Mouse (Mus musculus): ENCODE measurements around the gene Harbi1. TPM values are rescaled to one million over a fixed set of nuclear protein-coding genes. Genes with fewer than 3 reads are reported as not detected.
"Not testable (repeated sequence)": the region's sequence is repeated elsewhere in the genome, so short reads cannot be mapped to it uniquely, and the experiment has no call there.

Gene Harbi1
- total RNA-seq, 2 experiments from 2014 or later = 8.3 to 9.7 TPM

DNA sequence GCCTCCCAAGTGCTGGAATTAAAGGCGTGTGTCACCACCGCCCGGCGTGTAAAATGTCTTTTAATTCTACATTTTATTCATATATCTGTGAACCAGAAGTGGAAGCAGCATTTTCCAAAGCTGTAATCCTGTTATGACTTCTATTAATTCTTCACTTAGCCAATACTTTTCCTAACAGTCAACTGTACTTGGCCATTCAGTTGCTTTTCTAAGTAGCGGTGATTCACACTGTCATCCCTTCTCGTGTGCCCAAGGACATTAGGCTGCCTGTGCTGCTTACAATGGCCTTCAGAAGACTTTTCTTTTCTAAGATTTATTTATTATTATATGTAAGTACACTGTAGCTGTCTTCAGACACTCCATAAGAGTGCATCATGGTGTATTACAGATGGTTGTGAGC lies 2.3 kb upstream of the Harbi1 start:
- intact Hi-C loops (cut with DNase I) = no loop called here
- DNase-seq (ENCODE audit: low spot score in 2 of 2) = no peak

GRCm38 (mm10) chr2:91711256-91711925 lies 739 bp downstream of the Harbi1 start:
- DNase-seq (ENCODE audit: low spot score in 2 of 2) = no peak
- intact Hi-C loops (cut with DNase I) = loop anchor here (2.0 kb wide), 1 partner anchor 211 kb away; no protein-coding TSS in a partner anchor

DNA sequence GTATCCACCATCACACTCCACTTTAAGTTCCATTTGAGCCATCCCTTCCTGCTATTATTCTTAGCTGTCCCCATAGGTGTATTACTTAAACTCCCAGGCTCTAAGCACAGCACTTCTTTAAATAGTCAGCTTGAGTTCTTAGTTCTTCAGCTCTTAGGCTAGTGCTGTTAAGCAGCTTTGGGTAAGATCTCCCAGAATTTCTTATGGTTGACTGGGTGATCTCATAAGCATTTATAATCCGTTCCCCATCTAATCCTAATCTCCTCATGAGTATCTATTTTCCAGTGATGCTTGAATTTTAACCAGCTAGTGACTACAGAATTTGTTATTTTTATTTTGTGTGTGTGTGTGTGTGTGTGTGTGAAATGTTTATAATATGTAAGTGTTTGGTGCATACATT lies 4.3 kb downstream of the Harbi1 start:
- no peak for DNase-seq (ENCODE audit: low spot score in 2 of 2)
- intact Hi-C loops (cut with DNase I) = no loop called here

DNA sequence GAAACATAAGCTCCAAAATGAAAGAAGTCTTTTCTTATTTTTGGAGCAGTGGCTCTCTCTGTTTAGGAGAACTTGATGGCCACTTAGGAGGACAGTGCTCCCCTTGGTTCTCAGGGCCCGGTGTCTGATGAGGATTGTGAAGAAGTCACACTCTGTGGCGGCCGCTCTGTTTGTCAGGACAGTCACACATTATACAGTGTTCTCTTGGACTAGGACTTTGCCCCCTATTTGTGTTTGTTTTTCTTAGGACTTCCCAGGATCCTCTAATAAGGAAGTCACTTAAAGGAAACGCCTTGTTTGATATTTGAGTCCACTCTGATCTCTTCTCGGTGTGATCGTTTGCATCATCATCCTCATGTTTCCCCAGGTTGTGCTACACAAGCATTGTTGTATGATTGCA lies 7.6 kb downstream of the Harbi1 start:
- DNase-seq (ENCODE audit: low spot score in 2 of 2) = no peak
- intact Hi-C loops (cut with DNase I) = no loop called here

DNA sequence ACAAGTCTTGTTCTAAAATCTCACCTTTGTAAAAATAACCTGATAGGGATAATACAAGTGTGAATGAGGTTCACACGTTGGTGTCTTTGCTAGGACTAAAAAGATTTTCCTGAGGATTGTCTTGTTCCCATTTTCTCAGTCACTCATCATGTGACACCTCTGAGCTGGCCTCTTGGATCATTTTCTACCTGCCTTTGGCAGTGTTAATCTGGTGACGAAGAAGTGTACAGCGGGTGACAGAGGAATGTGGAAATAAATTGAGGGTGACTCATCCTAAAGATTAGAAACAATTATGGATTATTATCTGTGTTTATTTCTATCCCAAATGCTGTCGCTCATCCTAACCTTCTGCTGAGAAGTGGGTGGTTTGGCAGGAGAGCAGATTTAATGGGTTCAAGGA lies 12.7 kb downstream of the Harbi1 start:
- DNase-seq (ENCODE audit: low spot score in 2 of 2) = no peak
- intact Hi-C loops (cut with DNase I) = no loop called here

DNA sequence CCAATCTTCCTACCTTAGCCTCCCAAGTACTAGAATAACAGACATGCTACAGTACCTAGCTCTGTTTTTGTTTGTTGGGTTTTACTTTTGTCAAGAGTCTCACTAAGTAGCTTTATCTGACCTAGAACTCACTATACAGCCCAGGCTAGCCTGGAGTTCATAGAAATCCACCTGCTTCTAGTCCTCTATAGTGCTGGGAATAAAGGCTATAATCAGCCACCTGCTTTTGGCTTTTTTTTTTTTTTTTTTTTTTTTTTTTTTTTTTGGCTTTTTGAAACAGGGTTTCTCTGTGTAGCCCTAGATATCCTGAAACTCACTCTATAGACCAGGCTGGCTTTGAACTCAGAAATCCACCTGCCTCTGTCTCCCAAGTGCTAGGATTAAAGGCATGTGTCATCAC lies 13.3 kb downstream of the Harbi1 start:
- intact Hi-C loops (cut with DNase I) = no loop called here

DNA sequence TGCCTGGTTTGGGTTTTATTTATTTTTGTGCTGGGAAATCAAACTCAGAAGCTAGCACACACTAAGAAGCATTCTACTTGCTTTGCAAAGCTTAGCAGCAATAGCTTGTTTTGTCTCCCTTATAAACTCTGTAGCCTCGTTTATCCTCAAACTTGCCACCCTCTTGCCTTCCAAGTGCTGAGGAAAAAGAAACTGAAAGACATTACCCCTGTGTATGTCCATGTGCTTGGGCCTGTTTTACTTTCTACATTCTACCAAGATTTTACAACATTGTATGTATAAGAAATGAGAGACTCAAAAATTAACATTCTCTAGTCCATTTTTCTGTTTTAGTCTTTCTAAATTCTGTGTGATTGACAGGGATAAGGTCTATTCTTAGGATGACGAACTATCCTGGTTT lies 14.1 kb downstream of the Harbi1 start:
- no peak for DNase-seq (ENCODE audit: low spot score in 2 of 2)
- intact Hi-C loops (cut with DNase I) = no loop called here

More for the DNA sequence above, 13.3 kb downstream of the Harbi1 start:
- DNase-seq (ENCODE audit: low spot score in 2 of 2) = no peak

GRCm38 (mm10) chr2:91725476-91725875 lies 14.8 kb downstream of the Harbi1 start:
- intact Hi-C loops (cut with DNase I); DNase-seq (ENCODE audit: low spot score in 2 of 2): not testable (repeated sequence)

DNA sequence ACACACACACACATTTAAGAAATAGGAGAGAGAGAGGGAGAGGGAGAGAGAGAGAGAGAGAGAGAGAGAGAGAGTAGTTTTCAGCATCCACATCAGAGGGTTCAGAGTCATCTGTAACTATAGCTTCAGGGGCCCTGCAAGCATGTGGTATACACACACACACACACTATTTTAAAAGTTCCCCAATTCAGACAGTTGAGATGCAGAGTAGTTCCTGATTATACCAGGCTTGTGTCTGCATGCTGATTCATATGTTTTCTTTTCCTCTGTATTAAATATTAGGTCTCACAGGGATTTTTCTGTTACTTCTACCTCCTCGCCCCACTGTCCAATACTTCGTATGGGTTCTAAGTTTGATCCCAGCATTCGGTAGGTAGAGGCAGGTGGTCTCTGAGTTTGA lies 16.4 kb downstream of the Harbi1 start:
- intact Hi-C loops (cut with DNase I) = no loop called here
- DNase-seq (ENCODE audit: low spot score in 2 of 2) = no peak

DNA sequence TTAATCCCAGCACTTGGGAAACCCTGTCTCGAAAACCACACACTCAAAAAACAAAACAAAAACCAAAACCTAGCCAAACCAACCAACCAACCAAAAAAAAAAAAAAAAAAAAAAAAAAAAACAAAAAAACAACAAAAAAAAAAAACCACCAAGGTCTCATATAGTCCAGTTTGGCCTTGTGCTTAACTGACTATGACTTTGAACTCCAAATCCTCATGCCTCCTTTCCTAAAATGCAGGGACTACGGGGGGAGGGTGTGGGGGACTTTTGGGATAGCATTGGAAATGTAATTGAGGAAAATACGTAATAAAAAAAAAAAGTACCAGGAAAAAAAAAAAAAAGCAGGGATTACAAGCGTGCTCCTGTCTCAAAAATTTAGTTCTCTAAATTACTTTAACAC lies 18.9 kb downstream of the Harbi1 start:
- intact Hi-C loops (cut with DNase I) = no loop called here
- DNase-seq (ENCODE audit: low spot score in 2 of 2) = no peak

DNA sequence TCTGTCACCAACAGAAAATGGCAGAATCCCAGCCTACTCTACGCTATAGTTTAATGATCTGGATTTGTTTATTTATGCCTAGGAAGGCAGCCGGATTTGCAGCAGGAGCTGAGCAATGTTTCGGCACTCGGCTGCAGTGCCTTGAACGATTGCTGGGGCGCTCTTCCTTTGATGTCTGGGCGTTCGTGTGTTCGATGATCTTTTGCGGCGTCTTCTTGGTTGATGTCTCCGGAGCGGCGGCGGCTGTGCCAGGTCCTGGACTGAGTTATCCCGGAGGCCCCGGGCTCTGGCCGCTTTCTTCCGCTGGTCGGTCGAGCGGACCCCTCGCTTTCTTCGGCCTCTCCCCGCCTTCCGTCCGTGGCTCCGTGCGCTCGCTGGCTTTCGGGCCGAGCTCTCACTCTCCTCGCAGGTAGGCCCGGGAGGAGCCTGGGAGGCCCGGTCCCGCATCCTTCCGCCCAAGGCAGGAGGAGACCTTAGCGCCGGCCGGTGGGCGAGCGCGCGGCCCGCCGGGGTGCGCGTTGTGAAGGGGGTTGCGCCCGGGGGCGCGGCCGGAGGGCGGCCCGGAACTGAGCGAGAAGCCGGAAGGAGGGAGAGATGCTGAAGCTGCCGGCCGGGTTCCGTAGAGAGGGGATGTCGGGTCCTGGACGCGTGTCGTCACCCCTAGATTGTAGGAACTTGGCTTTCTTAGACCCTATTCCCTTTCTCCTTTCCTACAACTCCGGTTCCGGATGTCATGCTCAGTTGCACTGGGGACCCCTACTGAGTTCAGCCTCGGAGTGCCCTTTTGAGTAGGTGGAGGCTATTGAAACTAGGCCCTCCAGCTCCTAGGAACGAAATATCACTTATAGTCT lies 19.5 kb downstream of the Harbi1 start, which contains the start of gene Ambra1:
Ambra1 (plus strand) TSS at position 164 of the 851 bp plus-strand sequence.
- peak; percentile 91 to 94 for DNase-seq (ENCODE audit: low spot score in 2 of 2)
- intact Hi-C loops (cut with DNase I) = no loop called here

- no peak for DNase-seq (ENCODE audit: low spot score in 2 of 2)
- intact Hi-C loops (cut with DNase I) = no loop called here
Observed at GRCm38 (mm10) chr2:91735221-91735620, 24.6 kb downstream of the Harbi1 start.

- intact Hi-C loops (cut with DNase I) = no loop called here
- DNase-seq (ENCODE audit: low spot score in 2 of 2) = peak in 1 of 2 experiments; percentile 39
Observed at GRCm38 (mm10) chr2:91739586-91739985, 28.9 kb downstream of the Harbi1 start.

DNA sequence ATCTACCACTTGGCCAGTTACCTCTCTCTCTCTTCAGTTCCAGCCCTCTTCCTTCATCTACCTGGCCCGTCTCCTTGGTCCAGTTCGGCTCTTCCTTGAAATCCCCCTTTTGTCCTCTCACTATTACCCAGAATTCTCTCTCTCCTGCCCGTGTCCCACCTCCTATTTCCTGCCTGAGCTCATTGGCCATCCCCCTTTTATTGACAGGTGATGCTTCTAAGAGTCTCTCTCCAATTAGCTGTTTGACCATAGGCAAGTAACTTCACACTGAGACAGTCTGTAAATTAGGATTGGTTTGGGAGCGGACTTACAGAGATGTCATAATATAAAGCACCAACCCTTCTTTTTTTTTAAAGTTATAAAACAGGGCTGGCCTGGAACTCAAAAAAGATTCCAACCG lies 34.0 kb downstream of the Harbi1 start:
- no peak for DNase-seq (ENCODE audit: low spot score in 2 of 2)
- intact Hi-C loops (cut with DNase I) = no loop called here

DNA sequence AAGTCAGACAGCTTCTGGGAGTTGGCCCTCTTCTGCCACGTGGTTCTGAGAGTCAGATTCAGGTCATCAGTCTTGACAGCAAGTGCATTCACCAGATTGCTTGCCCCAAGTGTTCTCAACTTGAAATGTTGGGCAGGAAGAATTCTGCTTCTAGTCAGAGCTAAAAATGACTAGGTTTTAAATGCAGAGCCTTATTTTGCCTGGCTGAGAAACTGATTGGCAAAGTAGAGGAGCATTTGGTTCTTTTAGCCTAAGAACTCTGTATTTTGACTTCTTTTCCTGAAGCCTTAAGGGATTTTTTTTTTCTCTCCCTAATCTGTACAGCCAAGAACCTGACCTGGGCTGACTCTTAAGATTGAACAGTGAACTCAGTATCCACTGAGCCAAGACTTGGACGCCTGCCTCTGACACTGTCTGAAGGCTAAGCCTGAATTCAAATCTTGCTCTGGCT lies 39.2 kb downstream of the Harbi1 start:
- DNase-seq (ENCODE audit: low spot score in 2 of 2) = peak in 1 of 2 experiments; percentile 67
- intact Hi-C loops (cut with DNase I) = no loop called here

Other genes with a start within 250 kb of the Harbi1 start
- 100 to 1,000 TPM; 132 to 139 TPM for gene Ckap5, start 184.1 kb upstream of the Harbi1 start, total RNA-seq (2021)
- under 1 TPM in 1 of 2 experiments, not detected in 1; 0.16 TPM for gene F2, start 74.4 kb upstream of the Harbi1 start, total RNA-seq (2021)
- 10 to 100 TPM in 1 of 2 experiments, 1 to 10 TPM in 1; 9.3 to 11.1 TPM for gene Zfp408, start 61.1 kb upstream of the Harbi1 start, total RNA-seq (2021)
- 10 to 100 TPM; 72.9 to 77.0 TPM for gene Arhgap1, start 61.0 kb upstream of the Harbi1 start, total RNA-seq (2021)
- 10 to 100 TPM; 80.1 to 80.8 TPM for gene Atg13, start 276 bp upstream of the Harbi1 start, total RNA-seq (2021)
- 10 to 100 TPM; 50.5 to 52.3 TPM for gene Ambra1, start 19.3 kb downstream of the Harbi1 start, total RNA-seq (2021)
- 10 to 100 TPM; 41.6 to 55.1 TPM for gene Chrm4, start 216.4 kb downstream of the Harbi1 start, total RNA-seq (2021)
- gene Mdk, start 221.4 kb downstream of the Harbi1 start, total RNA-seq (2021) = 10 to 100 TPM; 18.3 to 19.6 TPM
- gene Gm9821, start 234.9 kb downstream of the Harbi1 start, total RNA-seq (2021) = not detected